Mouse (Mus musculus): Measurements from ENCODE around the gene Zeb2.

GRCm38 (mm10) chr2:44977556-44977955, 139.6 kb downstream of the Zeb2 start:
- no peak for TF ChIP-seq GATA1 (IDR thresholded peaks at IDR 0.05; ENCODE audit: borderline replicate concordance, low read length)
- TF ChIP-seq FLI1 (IDR thresholded peaks at IDR 0.05; ENCODE audit: low read length) = no peak
